Mouse (Mus musculus) heart, embryonic 10.5 days (tissue): ENCODE measurements at regions not wholly inside any gene's neighbourhood (a gene's known extent, or its start where the extent isn't known, plus 50 kb on each side); places are given as distances from the start of the nearest gene placed in this dataset.

Experiments used
- DNase-seq: peaks from one replicate; pipeline ENCODE4 v3.0.0-alpha.2; 2017; ENCODE audit warnings: low spot score
- H3K27ac ChIP-seq: fragments of 300-500 bp; sonication (generic); 2 replicates; pipeline ENCODE4 v1.5.1; 2016; ENCODE audit warnings: mild to moderate bottlenecking
- H3K27me3 ChIP-seq: fragments of 300-500 bp; sonication (generic); 2 replicates; pipeline ENCODE4 v1.6.1; 2016; ENCODE audit warnings: mild to moderate bottlenecking; ENCODE audit not compliant: poor library complexity, insufficient read depth, severe bottlenecking
- H3K36me3 ChIP-seq: fragments of 300-500 bp; sonication (generic); 2 replicates; pipeline ENCODE4 v1.6.1; 2016; ENCODE audit warnings: mild to moderate bottlenecking, moderate library complexity
- H3K4me1 ChIP-seq: fragments of 300-500 bp; sonication (generic); 2 replicates; pipeline ENCODE4 v1.6.1; 2016; ENCODE audit warnings: mild to moderate bottlenecking
- H3K4me3 ChIP-seq: fragments of 300-500 bp; sonication (generic); 2 replicates; pipeline ENCODE4 v1.5.1; 2016; ENCODE audit warnings: mild to moderate bottlenecking, moderate library complexity
- H3K9me3 ChIP-seq: fragments of 300-500 bp; sonication (generic); 2 replicates; pipeline ENCODE4 v1.6.1; 2016; ENCODE audit warnings: mild to moderate bottlenecking, moderate library complexity
- WGBS: fragments of 180-500 bp; shearing (Covaris S2); methylation state at CpG from one replicate; pipeline ENCODE4 v1.1.7; 2016; 5-methylcytosine and 5-hydroxymethylcytosine counted together

GRCm38 (mm10) chr4:34315848-34316247 lies 234.9 kb upstream of the Akirin2 start:
- Histone ChIP-seq H3K9me3 (no peaks in the 10 kb centered on the region), H3K4me1 (no peaks in the 10 kb centered on the region), H3K36me3 (no peaks in the 10 kb centered on the region), H3K27me3 (no peaks in the 10 kb centered on the region), H3K27ac (no peak overlapping the region), H3K4me3 (no peak overlapping the region)
- DNase-seq = no peak
- 74% methylated on average over 5 of the region's 5 CpGs for WGBS

- Histone ChIP-seq H3K27ac (no peak overlapping the region), H3K4me1 (no peaks in the 10 kb centered on the region), H3K36me3 (no peaks in the 10 kb centered on the region), H3K9me3 (no peaks in the 10 kb centered on the region), H3K4me3 (no peak overlapping the region), H3K27me3 (no peaks in the 10 kb centered on the region)
- no peak for DNase-seq
- WGBS = 48% methylated on average over 3 of the region's 3 CpGs
These were observed 227.9 kb upstream of the Akirin2 start for GRCm38 (mm10) chr4:34322841-34323240.

GRCm38 (mm10) chr4:34328151-34328785 lies 222.5 kb upstream of the Akirin2 start:
- no peak for DNase-seq
- no peak overlapping the region for H3K4me3 ChIP-seq
- H3K4me1 ChIP-seq = no peaks in the 10 kb centered on the region
- H3K36me3 ChIP-seq = no peaks in the 10 kb centered on the region
- H3K27ac ChIP-seq = no peak overlapping the region
- no peaks in the 10 kb centered on the region for H3K9me3 ChIP-seq
- WGBS = 67% methylated on average over 19 of the region's 19 CpGs
- no peaks in the 10 kb centered on the region for H3K27me3 ChIP-seq

GRCm38 (mm10) chr4:34336971-34337797 lies 213.6 kb upstream of the Akirin2 start:
- WGBS = 37% methylated on average over 14 of the region's 14 CpGs
- Histone ChIP-seq H3K27ac (peak overlapping the region; percentile 47; the same call in 1 of the 2 replicates), H3K4me1 (peaks cover 8% of the 10 kb centered on the region), H3K4me3 (no peak overlapping the region), H3K27me3 (no peaks in the 10 kb centered on the region), H3K36me3 (no peaks in the 10 kb centered on the region), H3K9me3 (no peaks in the 10 kb centered on the region)
- no peak for DNase-seq

GRCm38 (mm10) chr4:34337852-34338251 lies 212.9 kb upstream of the Akirin2 start:
- H3K4me3 ChIP-seq = no peak overlapping the region
- H3K36me3 ChIP-seq = no peaks in the 10 kb centered on the region
- peak overlapping the region; percentile 47; the same call in 1 of the 2 replicates for H3K27ac ChIP-seq
- H3K27me3 ChIP-seq = no peaks in the 10 kb centered on the region
- 68% methylated on average over 13 of the region's 13 CpGs for WGBS
- no peaks in the 10 kb centered on the region for H3K9me3 ChIP-seq
- H3K4me1 ChIP-seq = peaks cover 8% of the 10 kb centered on the region
- DNase-seq = no peak

- WGBS = 86% methylated on average over 8 of the region's 8 CpGs
- Histone ChIP-seq H3K4me1 (peaks cover 8% of the 10 kb centered on the region), H3K4me3 (no peak overlapping the region), H3K36me3 (no peaks in the 10 kb centered on the region), H3K27ac (no peak overlapping the region), H3K9me3 (no peaks in the 10 kb centered on the region), H3K27me3 (no peaks in the 10 kb centered on the region)
- no peak for DNase-seq
These were observed 210.7 kb upstream of the Akirin2 start for GRCm38 (mm10) chr4:34340057-34340456.

- WGBS = 68% methylated on average over 8 of the region's 8 CpGs
- Histone ChIP-seq H3K4me1 (no peaks in the 10 kb centered on the region), H3K27ac (no peak overlapping the region), H3K9me3 (no peaks in the 10 kb centered on the region), H3K4me3 (no peak overlapping the region), H3K36me3 (no peaks in the 10 kb centered on the region), H3K27me3 (no peaks in the 10 kb centered on the region)
- DNase-seq = no peak
These were observed 179.3 kb upstream of the Akirin2 start for GRCm38 (mm10) chr4:34371281-34372032.

- DNase-seq = no peak
- no peaks in the 10 kb centered on the region for H3K27me3 ChIP-seq
- no peaks in the 10 kb centered on the region for H3K4me1 ChIP-seq
- H3K27ac ChIP-seq = no peak overlapping the region
- H3K36me3 ChIP-seq = no peaks in the 10 kb centered on the region
- no peaks in the 10 kb centered on the region for H3K9me3 ChIP-seq
- WGBS = 82% methylated on average over 5 of the region's 5 CpGs
- H3K4me3 ChIP-seq = no peak overlapping the region
These were observed 164.3 kb upstream of the Akirin2 start for GRCm38 (mm10) chr4:34386338-34386967.

GRCm38 (mm10) chr4:34391499-34391898 lies 159.2 kb upstream of the Akirin2 start:
- Histone ChIP-seq H3K9me3 (no peaks in the 10 kb centered on the region), H3K36me3 (no peaks in the 10 kb centered on the region), H3K27me3 (no peaks in the 10 kb centered on the region), H3K4me3 (no peak overlapping the region), H3K27ac (no peak overlapping the region), H3K4me1 (no peaks in the 10 kb centered on the region)
- no peak for DNase-seq
- 89% methylated on average over 5 of the region's 5 CpGs for WGBS

GRCm38 (mm10) chr4:34403061-34403460 lies 147.7 kb upstream of the Akirin2 start:
- no peaks in the 10 kb centered on the region for H3K9me3 ChIP-seq
- H3K4me3 ChIP-seq = no peak overlapping the region
- DNase-seq = no peak
- 97% methylated on average over 2 of the region's 2 CpGs for WGBS
- no peaks in the 10 kb centered on the region for H3K27me3 ChIP-seq
- H3K36me3 ChIP-seq = no peaks in the 10 kb centered on the region
- H3K4me1 ChIP-seq = no peaks in the 10 kb centered on the region
- no peak overlapping the region for H3K27ac ChIP-seq

- no peaks in the 10 kb centered on the region for H3K27me3 ChIP-seq
- no peaks in the 10 kb centered on the region for H3K9me3 ChIP-seq
- no peak overlapping the region for H3K4me3 ChIP-seq
- no peak overlapping the region for H3K27ac ChIP-seq
- WGBS = 76% methylated on average over 3 of the region's 3 CpGs
- H3K36me3 ChIP-seq = no peaks in the 10 kb centered on the region
- no peaks in the 10 kb centered on the region for H3K4me1 ChIP-seq
- no peak for DNase-seq
These were observed 143.6 kb upstream of the Akirin2 start for GRCm38 (mm10) chr4:34407181-34407580.

GRCm38 (mm10) chr4:34420970-34421369 lies 129.8 kb upstream of the Akirin2 start:
- 85% methylated on average over 6 of the region's 6 CpGs for WGBS
- Histone ChIP-seq H3K4me3 (no peak overlapping the region), H3K27me3 (no peaks in the 10 kb centered on the region), H3K4me1 (peaks cover 4% of the 10 kb centered on the region; the same call in 1 of the 2 replicates), H3K9me3 (no peaks in the 10 kb centered on the region), H3K27ac (no peak overlapping the region), H3K36me3 (no peaks in the 10 kb centered on the region)
- DNase-seq = no peak
